Mouse (Mus musculus) stomach, postnatal 0 days (tissue): ENCODE results near the gene Flot2.

Experiments
- CTCF ChIP-seq: IDR thresholded peaks from 2 replicates; pipeline ENCODE4 v1.5.1; 2016; ENCODE audit warnings: antibody characterized with exemption, low read depth, mild to moderate bottlenecking, moderate library complexity
- EP300 ChIP-seq: optimal IDR thresholded peaks from 2 replicates; pipeline ENCODE3; 2016; ENCODE audit warnings: antibody characterized with exemption

- TF ChIP-seq CTCF (no peak), EP300 (no peak)
Observed at GRCm38 (mm10) chr11:78069130-78069529, 31.4 kb downstream of the Flot2 start.
